Mouse (Mus musculus) liver, adult (tissue): ENCODE results near the gene Mast4.

Experiments
- GATA4 ChIP-seq: IDR thresholded peaks from 2 replicates; pipeline ENCODE4 v1.6.1; 2014; ENCODE audit warnings: mild to moderate bottlenecking, low read length; ENCODE audit not compliant: insufficient replicate concordance

The Mast4 gene

GRCm38 (mm10) chr13:102739720-102740535, 594.4 kb downstream of the Mast4 start:
- TF ChIP-seq GATA4: no peak

- no peak for TF ChIP-seq GATA4
Measured at GRCm38 (mm10) chr13:102737811-102738210, 596.5 kb downstream of the Mast4 start.

GRCm38 (mm10) chr13:102733063-102733462, 601.2 kb downstream of the Mast4 start:
- TF ChIP-seq GATA4: no peak

- no peak for TF ChIP-seq GATA4
Measured at GRCm38 (mm10) chr13:102728035-102728434, 606.3 kb downstream of the Mast4 start.

GRCm38 (mm10) chr13:102726876-102727275, 607.4 kb downstream of the Mast4 start:
- TF ChIP-seq GATA4: no peak

- no peak for TF ChIP-seq GATA4
Measured at GRCm38 (mm10) chr13:102725906-102726305, 608.4 kb downstream of the Mast4 start.

- TF ChIP-seq GATA4: no peak
Measured at GRCm38 (mm10) chr13:102725416-102725815, 608.9 kb downstream of the Mast4 start.

- TF ChIP-seq GATA4: no peak
Measured at GRCm38 (mm10) chr13:102716973-102717372, 617.3 kb downstream of the Mast4 start.

- TF ChIP-seq GATA4: no peak
Measured at GRCm38 (mm10) chr13:102700744-102701143, 633.6 kb downstream of the Mast4 start.

- TF ChIP-seq GATA4: no peak; the same call in 1 of the 2 replicates
Measured at GRCm38 (mm10) chr13:102700176-102700575, 634.1 kb downstream of the Mast4 start.

GRCm38 (mm10) chr13:102698751-102699323, 635.5 kb downstream of the Mast4 start:
- TF ChIP-seq GATA4: no peak

GRCm38 (mm10) chr13:102698335-102698734, 636.0 kb downstream of the Mast4 start:
- TF ChIP-seq GATA4: no peak

- no peak for TF ChIP-seq GATA4
Measured at GRCm38 (mm10) chr13:102695121-102695905, 639.0 kb downstream of the Mast4 start.

GRCm38 (mm10) chr13:102694154-102694553, 640.1 kb downstream of the Mast4 start:
- TF ChIP-seq GATA4: no peak

GRCm38 (mm10) chr13:102693341-102693801, 640.9 kb downstream of the Mast4 start, which contains the start of gene Cd180:
TSS of gene Cd180 (plus strand) at chr13:102693558.
- peak; percentile 11; the same call in 1 of the 2 replicates for TF ChIP-seq GATA4
